Comparison of ENCODE assay signal across 37 mouse cellular contexts in the genomic region with DNA sequence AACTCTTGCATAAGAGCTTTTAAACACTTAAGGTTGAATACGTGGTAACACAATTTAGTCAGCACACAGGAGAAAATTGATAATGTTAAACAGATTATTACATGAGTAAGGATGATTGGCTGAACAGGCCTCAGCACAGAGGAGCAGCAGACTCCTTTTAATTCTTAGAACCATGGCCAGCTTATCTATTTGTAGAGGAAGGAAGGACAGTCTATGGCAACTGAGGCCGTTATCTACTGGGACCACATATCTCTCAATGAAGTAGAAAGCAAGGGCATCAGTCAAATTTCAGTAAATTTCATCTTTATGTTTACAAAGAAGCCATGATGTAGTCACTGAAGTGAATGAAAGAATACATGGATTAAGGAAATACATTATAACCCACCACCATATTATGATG. TPM values are rescaled to one million over a fixed set of nuclear protein-coding genes. Genes with fewer than 3 reads are reported as not detected.
DNase-seq lines count a peak whose midpoint lies in the region; ATAC-seq and TF ChIP-seq lines count a peak whose summit lies in the region.
"Had no signal": no experiment of that assay in that cellular context is flagged by ENCODE, and none has a peak within 500 bp of the region (broad histone marks: within the 10 kb centered on the region; RNA-seq: fewer than 3 reads in every experiment).

No protein-coding gene starts in this region.

- no peaks in the 10 kb centered on the region for H3K27me3 ChIP-seq in liver, embryonic 14.5 days (ENCODE audit: control insufficient read depth, insufficient read depth, low read length)
- no peaks in the 10 kb centered on the region for H3K27me3 ChIP-seq in midbrain, embryonic 14.5 days (ENCODE audit: control insufficient read depth, insufficient read depth, low read length)
- H3K27me3 ChIP-seq: embryonic facial prominence, embryonic 13.5 days; forebrain, embryonic 12.5 days; hindbrain, embryonic 13.5 days; kidney, embryonic 15.5 days; limb, embryonic 13.5 days had no signal

- H3K36me3 ChIP-seq in liver, embryonic 14.5 days (replicated peaks; ENCODE audit: control insufficient read depth, insufficient read depth, low read depth): no peaks in the 10 kb centered on the region
- H3K36me3 ChIP-seq in midbrain, embryonic 14.5 days (ENCODE audit: control insufficient read depth, insufficient read depth, low read length): no peaks in the 10 kb centered on the region
- H3K36me3 ChIP-seq: embryonic facial prominence, embryonic 13.5 days; forebrain, embryonic 12.5 days; hindbrain, embryonic 13.5 days; kidney, embryonic 15.5 days; limb, embryonic 13.5 days; midbrain, embryonic 10.5 days had no signal

- no peak overlapping the region; the same call in 1 of the 2 replicates for H3K27ac ChIP-seq in liver, embryonic 14.5 days
- no peak overlapping the region for H3K27ac ChIP-seq in midbrain, embryonic 14.5 days (replicated peaks; ENCODE audit: low read depth, low read length)
- H3K27ac ChIP-seq: embryonic facial prominence, embryonic 13.5 days; forebrain, embryonic 12.5 days; hindbrain, embryonic 13.5 days; kidney, embryonic 15.5 days; left cerebral cortex, adult 2 months; limb, embryonic 13.5 days; macrophage; midbrain, embryonic 10.5 days had no signal

- no peak for TF ChIP-seq CTCF in liver, embryonic 14.5 days (IDR thresholded peaks at IDR 0.05; ENCODE audit: low read depth)

- peak; percentile 86 for ATAC-seq in erythroid progenitor cell, adult 5-6 weeks (replicated peaks; ENCODE audit: low FRiP score, poor library complexity, severe bottlenecking)
- peak; percentile 95 for ATAC-seq in liver, embryonic 14.5 days (ENCODE audit: insufficient read depth)
- peak; percentile 88 for ATAC-seq in megakaryocyte-erythroid progenitor cell, adult 5-6 weeks (replicated peaks; ENCODE audit: low FRiP score, low TSS enrichment, poor library complexity, severe bottlenecking)
- ATAC-seq in midbrain, embryonic 14.5 days (ENCODE audit: low FRiP score, low TSS enrichment): no peak
- ATAC-seq: CD4-positive, CD25-positive, alpha-beta regulatory T cell, adult 4 months; intestine, postnatal 0 days; midbrain, embryonic 16.5 days had no signal

- H3K4me1 ChIP-seq in liver, embryonic 14.5 days (replicated peaks; ENCODE audit: control insufficient read depth in 2 of 2, insufficient read depth in 2 of 2, low read length in 1 of 2): peaks cover 2% of the 10 kb centered on the region in 2 experiments; a peak in 2 of 4 replicates
- no peaks in the 10 kb centered on the region for H3K4me1 ChIP-seq in midbrain, embryonic 14.5 days (ENCODE audit: control insufficient read depth, insufficient read depth, low read length)
- H3K4me1 ChIP-seq: embryonic facial prominence, embryonic 13.5 days; forebrain, embryonic 12.5 days; hindbrain, embryonic 13.5 days; kidney, embryonic 15.5 days; limb, embryonic 13.5 days; midbrain, embryonic 10.5 days had no signal

- WGBS in liver, embryonic 14.5 days (ENCODE audit: insufficient replicate concordance): 33% methylated on average over 2 of the region's 2 CpGs
- 88% methylated on average over 2 of the region's 2 CpGs for WGBS in midbrain, embryonic 14.5 days

- peak; percentile 47 for DNase-seq in MEL-GATA-1-ER (ENCODE audit: extremely low read depth, low read depth)
- peak in 2 of 3 experiments; percentile 20 to 33 for DNase-seq in liver, embryonic 14.5 days (ENCODE audit: low read depth in 3 of 3, low spot score in 3 of 3)
- no peak for DNase-seq in heart, adult 8-10 months (ENCODE audit: low spot score)
- DNase-seq in midbrain, embryonic 14.5 days: no peak
- DNase-seq in urinary bladder, adult 2 months (ENCODE audit: low spot score): no peak
- DNase-seq: adrenal gland, postnatal 10 days; cerebellum, adult 11-12 months; cerebellum, adult 9-11 months; gastrocnemius, postnatal 25 days; heart, adult 11 months; heart, postnatal 4 days; kidney, postnatal 25 days; lung, adult 2 months; lung, postnatal 10 days; right cerebral cortex, postnatal 25 days; spleen, adult 18-20 months had no signal

- H3K9ac ChIP-seq in liver, embryonic 14.5 days (replicated peaks): no peak overlapping the region
- no peak overlapping the region for H3K9ac ChIP-seq in midbrain, embryonic 14.5 days (replicated peaks; ENCODE audit: low read length)
- H3K9ac ChIP-seq: embryonic facial prominence, embryonic 13.5 days; forebrain, embryonic 12.5 days; hindbrain, embryonic 13.5 days; kidney, embryonic 15.5 days; limb, embryonic 13.5 days had no signal

- no peak overlapping the region for H3K4me3 ChIP-seq in liver, embryonic 14.5 days (ENCODE audit: insufficient read depth in 1 of 2, low read depth in 2 of 2, low read length in 2 of 2)
- H3K4me3 ChIP-seq in midbrain, embryonic 14.5 days (replicated peaks; ENCODE audit: low read depth, low read length): no peak overlapping the region
- H3K4me3 ChIP-seq: embryonic facial prominence, embryonic 13.5 days; erythroblast, embryonic 14.5 days; forebrain, embryonic 12.5 days; hindbrain, embryonic 13.5 days; kidney, embryonic 15.5 days; left cerebral cortex, adult 2 months; limb, embryonic 13.5 days; midbrain, embryonic 10.5 days had no signal

- peak; percentile 30 for TF ChIP-seq EP300 in liver, embryonic 14.5 days (IDR thresholded peaks at IDR 0.05; ENCODE audit: low read depth)

- peak overlapping the region; percentile 33; the same call in 1 of the 2 replicates for H3K4me2 ChIP-seq in liver, embryonic 14.5 days (ENCODE audit: low read depth)
- H3K4me2 ChIP-seq in midbrain, embryonic 14.5 days (ENCODE audit: low read length): no peak overlapping the region
- H3K4me2 ChIP-seq: embryonic facial prominence, embryonic 13.5 days; forebrain, embryonic 12.5 days; heart, embryonic 11.5 days; hindbrain, embryonic 13.5 days; kidney, embryonic 15.5 days; limb, embryonic 13.5 days had no signal

- H3K9me3 ChIP-seq in liver, embryonic 14.5 days (ENCODE audit: control insufficient read depth, low read length): no peaks in the 10 kb centered on the region
- H3K9me3 ChIP-seq in midbrain, embryonic 14.5 days (ENCODE audit: control insufficient read depth, low read length): no peaks in the 10 kb centered on the region
- H3K9me3 ChIP-seq: embryonic facial prominence, embryonic 13.5 days; forebrain, embryonic 12.5 days; hindbrain, embryonic 13.5 days; kidney, embryonic 15.5 days; limb, embryonic 13.5 days; midbrain, embryonic 10.5 days had no signal

RNA-seq across cellular contexts. Expression of a gene that starts 4.5 kb away (rescaled TPM):
- total RNA-seq in erythroid progenitor cell, adult 5-6 weeks (2015; ENCODE audit: low replicate concordance): not detected in 2 replicates
- total RNA-seq in erythroid progenitor cell, adult 5-6 weeks (2017; ENCODE audit: low replicate concordance): not detected in 2 replicates
- not detected in 2 replicates for polyA plus RNA-seq in liver, embryonic 14.5 days (2012; rRNA removed)
- 0.09 TPM in 1 of 2 replicates, not detected in the other for polyA plus RNA-seq in liver, embryonic 14.5 days (2014; fragmentation: Nextera tagmentation; extraction: Ambion mirVana)
- total RNA-seq in megakaryocyte-erythroid progenitor cell, adult 5-6 weeks (2014; fragmentation: Nextera tagmentation): not detected in 2 replicates
- not detected in 2 replicates for total RNA-seq in megakaryocyte-erythroid progenitor cell, adult 5-6 weeks (2017)
- not detected for total RNA-seq in heart, adult 8-10 months (2022)
- polyA plus RNA-seq in midbrain, embryonic 14.5 days (2014; fragmentation: Nextera tagmentation; extraction: Ambion mirVana): 0.18 TPM in 1 of 2 replicates, not detected in the other
- polyA plus RNA-seq in urinary bladder, adult 2 months (2012; rRNA removed): not detected in 2 replicates
- total RNA-seq: adrenal gland, postnatal 10 days; gastrocnemius, postnatal 25 days; heart, postnatal 4 days; layer of hippocampus, adult 18-20 months; layer of hippocampus, postnatal 14 days; left cerebral cortex, adult 2 months; left cerebral cortex, postnatal 25 days; neutrophil, adult 5-6 weeks had no signal
- polyA plus RNA-seq: CD4-positive, CD25-positive, alpha-beta regulatory T cell, adult 4 months; embryonic facial prominence, embryonic 13.5 days; erythroblast, embryonic 14.5 days; hindbrain, embryonic 13.5 days; intestine, postnatal 0 days; lung, adult 2 months; macrophage; midbrain, embryonic 16.5 days; neural tube, embryonic 11.5 days; thymus, postnatal 0 days had no signal

RNA-seq across cellular contexts. Expression of a gene that starts 19.2 kb away (rescaled TPM):
- total RNA-seq in erythroid progenitor cell, adult 5-6 weeks (2015; ENCODE audit: low replicate concordance): 5.0 and 12.6 TPM in 2 replicates
- total RNA-seq in erythroid progenitor cell, adult 5-6 weeks (2017; ENCODE audit: low replicate concordance): 8.5 and 11.3 TPM in 2 replicates
- 2.6 and 4.1 TPM in 2 replicates for polyA plus RNA-seq in liver, embryonic 14.5 days (2012; rRNA removed)
- polyA plus RNA-seq in liver, embryonic 14.5 days (2014; fragmentation: Nextera tagmentation; extraction: Ambion mirVana): 9.1 and 10.9 TPM in 2 replicates
- 17.7 and 19.3 TPM in 2 replicates for total RNA-seq in megakaryocyte-erythroid progenitor cell, adult 5-6 weeks (2014; fragmentation: Nextera tagmentation)
- total RNA-seq in megakaryocyte-erythroid progenitor cell, adult 5-6 weeks (2017): 22.6 and 28.5 TPM in 2 replicates
- total RNA-seq in heart, adult 8-10 months (2022): 1 to 10 TPM; 5.0 to 6.7 (median 5.5) TPM
- 17.9 and 21.4 TPM in 2 replicates for polyA plus RNA-seq in midbrain, embryonic 14.5 days (2014; fragmentation: Nextera tagmentation; extraction: Ambion mirVana)
- polyA plus RNA-seq in urinary bladder, adult 2 months (2012; rRNA removed): 11.1 and 11.7 TPM in 2 replicates

Comparison
In these comparisons a context has a peak if more than half of its experiments do, and no peak if none do; other contexts are left out.
1. DNase-seq: peak in MEL-GATA-1-ER (single experiment) and liver, embryonic 14.5 days (2 of 3); none in heart, adult 8-10 months (single experiment), midbrain, embryonic 14.5 days (single experiment) and urinary bladder, adult 2 months (single experiment).